Mouse (Mus musculus): Measurements from ENCODE around the gene Fnip2.

Fnip2 gene

GRCm38 (mm10) chr3:79564875-79565606, 2.6 kb downstream of the Fnip2 start:
- DNase-seq: no peak

- DNase-seq: no peak
These were observed 4.1 kb downstream of the Fnip2 start for GRCm38 (mm10) chr3:79563511-79563910.

GRCm38 (mm10) chr3:79561784-79562715, 5.5 kb downstream of the Fnip2 start:
- DNase-seq: no peak

- no peak for DNase-seq
These were observed 7.0 kb downstream of the Fnip2 start for GRCm38 (mm10) chr3:79560555-79560954.

GRCm38 (mm10) chr3:79559773-79560045, 7.9 kb downstream of the Fnip2 start:
- DNase-seq: no peak

GRCm38 (mm10) chr3:79559021-79559772, 8.4 kb downstream of the Fnip2 start:
- no peak for DNase-seq

- no peak for DNase-seq
These were observed 12.5 kb downstream of the Fnip2 start for GRCm38 (mm10) chr3:79555061-79555460.

- no peak for DNase-seq
These were observed 13.8 kb downstream of the Fnip2 start for GRCm38 (mm10) chr3:79553779-79554178.

- DNase-seq: no peak
These were observed 15.6 kb downstream of the Fnip2 start for GRCm38 (mm10) chr3:79551826-79552552.

GRCm38 (mm10) chr3:79549751-79550393, 17.7 kb downstream of the Fnip2 start:
- DNase-seq: no peak

- DNase-seq: no peak
These were observed 18.7 kb downstream of the Fnip2 start for GRCm38 (mm10) chr3:79548681-79549437.

GRCm38 (mm10) chr3:79542585-79542984, 25.0 kb downstream of the Fnip2 start:
- no peak for DNase-seq

GRCm38 (mm10) chr3:79539656-79540055, 27.9 kb downstream of the Fnip2 start:
- DNase-seq: no peak

GRCm38 (mm10) chr3:79539124-79539523, 28.5 kb downstream of the Fnip2 start:
- no peak for DNase-seq

GRCm38 (mm10) chr3:79538342-79538741, 29.3 kb downstream of the Fnip2 start:
- no peak for DNase-seq

- DNase-seq: no peak
These were observed 29.9 kb downstream of the Fnip2 start for GRCm38 (mm10) chr3:79537626-79538203.

GRCm38 (mm10) chr3:79537023-79537422, 30.6 kb downstream of the Fnip2 start:
- DNase-seq: no peak

GRCm38 (mm10) chr3:79531581-79532271, 35.9 kb downstream of the Fnip2 start:
- DNase-seq: no peak

- no peak for DNase-seq
These were observed 38.0 kb downstream of the Fnip2 start for GRCm38 (mm10) chr3:79529499-79530096.

- DNase-seq: no peak
These were observed 39.1 kb downstream of the Fnip2 start for GRCm38 (mm10) chr3:79528451-79528850.

Data from embryo, embryonic 11 days (tissue).